Mouse (Mus musculus) ES-E14 (cell line): ENCODE results near the gene Sp110. TPM values are rescaled to one million over a fixed set of nuclear protein-coding genes. Genes with fewer than 3 reads are reported as not detected.
"Not testable (repeated sequence)": the region's sequence is repeated elsewhere in the genome, so short reads cannot be mapped to it uniquely, and the experiment has no call there.

Experiments
- DNase-seq: peaks from one replicate; pipeline ENCODE4 v3.0.0-alpha.2; 2013; ENCODE audit warnings: low read depth, low spot score
- H3K27ac ChIP-seq: 2 replicates; pipeline ENCODE4 v1.5.1; 2012; ENCODE audit warnings: low read depth, mild to moderate bottlenecking, low read length, moderate library complexity, mixed read lengths; ENCODE audit not compliant: poor library complexity, insufficient read depth, severe bottlenecking
- H3K36me3 ChIP-seq: 2 replicates; pipeline ENCODE4 v1.6.1; 2012; ENCODE audit warnings: mild to moderate bottlenecking, low read length, moderate library complexity, mixed read lengths; ENCODE audit not compliant: control insufficient read depth, poor library complexity, insufficient read depth, severe bottlenecking
- H3K4me1 ChIP-seq, 2 experiments: fragments of 150-350 bp in 1 of 2; sonication (generic) in 1 of 2; 2 replicates each; pipeline ENCODE4 v1.6.1; 2012; ENCODE audit warnings: low read length in 2 of 2, mild to moderate bottlenecking in 1 of 2, mixed read lengths in 1 of 2; ENCODE audit not compliant: control insufficient read depth in 2 of 2, insufficient read depth in 2 of 2, poor library complexity in 1 of 2
- H3K4me3 ChIP-seq, 2 experiments: fragments of 150-350 bp in 1 of 2; sonication (generic) in 1 of 2; 2 replicates each; pipeline ENCODE4 v1.5.1; 2012; ENCODE audit warnings: low read length in 2 of 2, low read depth in 1 of 2, mild to moderate bottlenecking in 1 of 2, mixed read lengths in 1 of 2; ENCODE audit not compliant: insufficient read depth in 1 of 2, poor library complexity in 1 of 2, severe bottlenecking in 1 of 2
- H3K9ac ChIP-seq: 2 replicates; pipeline ENCODE4 v1.6.1; 2012; ENCODE audit warnings: low read depth, mild to moderate bottlenecking, low read length, mixed read lengths; ENCODE audit not compliant: poor library complexity, insufficient read depth, severe bottlenecking
- H3K9me3 ChIP-seq: fragments of 150-350 bp; sonication (generic); 2 replicates; pipeline ENCODE4 v1.6.1; 2012; ENCODE audit warnings: low read depth, mild to moderate bottlenecking, low read length; ENCODE audit not compliant: control insufficient read depth, insufficient read depth
- in situ Hi-C, 2 experiments: fragments of 600-800 bp; cut with MboI; formaldehyde crosslinking; loops; one replicate each; pipeline ENCODE4 v1.15.1; 2025; ENCODE audit warnings: low sequenced_read_pairs in 2 of 2, inconsistent platforms in 1 of 2; ENCODE audit not compliant: unreplicated experiment in 2 of 2
- total RNA-seq: library from RNA; depleted of rRNA; stranded (reverse); fragments of 300-350 nt; gene quantifications from 2 replicates; pipeline ENCODE4 v1.2.3, GENCODE M21; 2012

Sp110 gene
- total RNA-seq, 1 experiment, result 4.1 TPM

- in situ Hi-C loops, H3K27ac ChIP-seq, H3K4me1 ChIP-seq, H3K9me3 ChIP-seq, H3K36me3 ChIP-seq, H3K4me3 ChIP-seq, DNase-seq, H3K9ac ChIP-seq: not testable (repeated sequence)
Measured at GRCm38 (mm10) chr1:85608361-85608760, 9.7 kb upstream of the Sp110 start.

- H3K36me3 ChIP-seq, H3K27ac ChIP-seq, H3K4me3 ChIP-seq, in situ Hi-C loops, H3K9ac ChIP-seq, DNase-seq, H3K4me1 ChIP-seq, H3K9me3 ChIP-seq: not testable (repeated sequence)
Measured at GRCm38 (mm10) chr1:85604341-85604740, 5.7 kb upstream of the Sp110 start.

GRCm38 (mm10) chr1:85600794-85601193 is 2.2 kb upstream of the Sp110 start:
- H3K9ac ChIP-seq, H3K4me3 ChIP-seq, H3K36me3 ChIP-seq, H3K27ac ChIP-seq, H3K4me1 ChIP-seq, in situ Hi-C loops, H3K9me3 ChIP-seq, DNase-seq: not testable (repeated sequence)

GRCm38 (mm10) chr1:85600078-85600477 is 1.5 kb upstream of the Sp110 start, which contains the start of gene Sp140:
TSS of gene Sp140 (plus strand) at chr1:85600378.
- H3K36me3 ChIP-seq, H3K9me3 ChIP-seq, in situ Hi-C loops, H3K9ac ChIP-seq, H3K27ac ChIP-seq, H3K4me1 ChIP-seq, H3K4me3 ChIP-seq, DNase-seq: not testable (repeated sequence)

- not testable (repeated sequence) for H3K27ac ChIP-seq, H3K36me3 ChIP-seq, H3K4me3 ChIP-seq, H3K4me1 ChIP-seq, H3K9ac ChIP-seq, DNase-seq, H3K9me3 ChIP-seq
- in situ Hi-C loops, result loop anchor here in 1 of 2 experiments (25.0 kb wide), 1 partner anchor 145 kb away; no protein-coding TSS in a partner anchor
Measured at GRCm38 (mm10) chr1:85592526-85592925, 6.1 kb downstream of the Sp110 start.

GRCm38 (mm10) chr1:85588697-85589096 is 9.9 kb downstream of the Sp110 start:
- in situ Hi-C loops, result loop anchor here in 1 of 2 experiments (25.0 kb wide), 1 partner anchor 149 kb away; no protein-coding TSS in a partner anchor
- H3K4me3 ChIP-seq, H3K36me3 ChIP-seq, H3K4me1 ChIP-seq, H3K9ac ChIP-seq, H3K27ac ChIP-seq, DNase-seq, H3K9me3 ChIP-seq: not testable (repeated sequence)

- not testable (repeated sequence) for H3K9me3 ChIP-seq, H3K9ac ChIP-seq, H3K36me3 ChIP-seq, DNase-seq, H3K4me1 ChIP-seq, H3K27ac ChIP-seq, H3K4me3 ChIP-seq
- in situ Hi-C loops, result loop anchor here in 1 of 2 experiments (25.0 kb wide), 1 partner anchor 156 kb away; no protein-coding TSS in a partner anchor
Measured at GRCm38 (mm10) chr1:85581518-85581917, 17.1 kb downstream of the Sp110 start.

- in situ Hi-C loops, result loop anchor here in 1 of 2 experiments (25.0 kb wide), 1 partner anchor 157 kb away; no protein-coding TSS in a partner anchor
- H3K36me3 ChIP-seq, H3K9ac ChIP-seq, H3K9me3 ChIP-seq, H3K27ac ChIP-seq, DNase-seq, H3K4me1 ChIP-seq, H3K4me3 ChIP-seq: not testable (repeated sequence)
Measured at GRCm38 (mm10) chr1:85580578-85580977, 18.0 kb downstream of the Sp110 start.
